Mouse (Mus musculus): ENCODE results near the gene Marcksl1. TPM values are rescaled to one million over a fixed set of nuclear protein-coding genes. Genes with fewer than 3 reads are reported as not detected.
"Not testable (repeated sequence)": the region's sequence is repeated elsewhere in the genome, so short reads cannot be mapped to it uniquely, and the experiment has no call there.

The Marcksl1 gene
- polyA plus RNA-seq, 1 experiment from 2014 or later = 515 TPM

- Histone ChIP-seq H3K27ac (ENCODE audit: poor library complexity, severe bottlenecking) (no peak overlapping the region), H3K9me3 (replicated peaks) (no peaks in the 10 kb centered on the region), H3K9ac (no peak overlapping the region), H3K27me3 (replicated peaks) (no peaks in the 10 kb centered on the region), H3K4me1 (replicated peaks) (peaks cover 20% of the 10 kb centered on the region), H3K4me3 (no peak overlapping the region), H3K4me2 (no peak overlapping the region), H3K36me3 (peaks cover 12% of the 10 kb centered on the region)
- WGBS = 82% methylated on average over 4 of the region's 4 CpGs
- ATAC-seq (ENCODE audit: insufficient number of reproducible peaks, low FRiP score) = no peak
These were observed 30.7 kb downstream of the Marcksl1 start for GRCm38 (mm10) chr4:129544106-129544505.

- not testable (repeated sequence) for H3K36me3 ChIP-seq
- WGBS = 77% methylated on average over 4 of the region's 4 CpGs
These were observed 34.2 kb downstream of the Marcksl1 start for GRCm38 (mm10) chr4:129547631-129548030.

DNA sequence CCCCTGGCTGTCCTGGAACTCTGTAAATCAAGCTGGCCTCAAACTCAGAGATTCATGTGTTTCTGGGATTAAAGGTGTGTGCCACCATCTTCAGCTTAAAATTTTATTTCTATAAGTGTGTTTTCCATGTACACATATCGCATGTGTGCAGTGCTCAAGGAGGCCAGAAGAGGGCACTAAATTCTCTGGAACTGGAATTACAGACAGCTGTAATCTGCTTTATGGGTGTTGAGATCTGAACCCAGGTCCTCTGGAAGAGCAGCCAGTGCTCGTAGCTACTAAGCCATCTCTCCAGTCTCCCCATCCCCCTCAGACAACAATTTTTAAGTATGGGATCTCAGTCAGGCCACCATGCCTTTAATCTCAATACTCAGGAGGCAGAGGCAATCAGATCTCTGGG is 35.9 kb downstream of the Marcksl1 start:
- no peak overlapping the region for H3K4me2 ChIP-seq
- 88% methylated on average over 2 of the region's 2 CpGs for WGBS
- no peaks in the 10 kb centered on the region for H3K27me3 ChIP-seq (replicated peaks)
- ATAC-seq (ENCODE audit: insufficient number of reproducible peaks, low FRiP score) = no peak
- H3K4me3 ChIP-seq = no peak overlapping the region
- no peak overlapping the region for H3K9ac ChIP-seq
- H3K27ac ChIP-seq (ENCODE audit: poor library complexity, severe bottlenecking) = no peak overlapping the region
- no peaks in the 10 kb centered on the region for H3K36me3 ChIP-seq
- peaks cover 6% of the 10 kb centered on the region; the same call in 1 of the 2 replicates for H3K4me1 ChIP-seq (replicated peaks)
- no peaks in the 10 kb centered on the region for H3K9me3 ChIP-seq (replicated peaks)

More at GRCm38 (mm10) chr4:129547631-129548030, 34.2 kb downstream of the Marcksl1 start:
- H3K9me3 ChIP-seq (replicated peaks); ATAC-seq (ENCODE audit: insufficient number of reproducible peaks, low FRiP score); H3K9ac ChIP-seq; H3K4me2 ChIP-seq; H3K27me3 ChIP-seq (replicated peaks); H3K4me3 ChIP-seq; H3K27ac ChIP-seq (ENCODE audit: poor library complexity, severe bottlenecking); H3K4me1 ChIP-seq (replicated peaks): not testable (repeated sequence)

DNA sequence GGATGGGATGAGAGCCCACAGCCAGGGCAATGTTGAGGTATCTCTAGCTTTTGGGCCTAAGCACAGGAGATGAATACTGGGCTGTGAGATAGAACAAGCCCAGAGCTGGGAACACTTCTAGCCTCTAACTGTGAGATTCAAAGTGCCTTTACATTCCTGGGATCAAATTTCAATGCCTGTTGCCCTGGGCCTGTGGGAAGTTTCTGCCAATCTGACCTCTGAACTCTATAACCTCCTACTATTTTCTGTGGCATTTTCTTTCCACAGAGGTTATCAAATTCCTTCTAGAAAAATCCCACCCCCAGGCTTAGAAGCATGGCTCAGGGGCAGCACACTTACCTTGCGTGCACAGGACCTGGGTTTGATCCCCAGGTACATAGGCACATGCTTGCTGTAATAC is 36.9 kb downstream of the Marcksl1 start:
- Histone ChIP-seq H3K4me1 (replicated peaks) (peaks cover 6% of the 10 kb centered on the region), H3K27me3 (replicated peaks) (peaks cover 5% of the 10 kb centered on the region; the same call in 1 of the 2 replicates), H3K27ac (ENCODE audit: poor library complexity, severe bottlenecking) (no peak overlapping the region), H3K9me3 (replicated peaks) (no peaks in the 10 kb centered on the region), H3K4me2 (no peak overlapping the region), H3K9ac (no peak overlapping the region), H3K4me3 (no peak overlapping the region), H3K36me3 (no peaks in the 10 kb centered on the region)
- no peak for ATAC-seq (ENCODE audit: insufficient number of reproducible peaks, low FRiP score)
- 58% methylated on average over 1 of the region's 1 CpGs for WGBS

DNA sequence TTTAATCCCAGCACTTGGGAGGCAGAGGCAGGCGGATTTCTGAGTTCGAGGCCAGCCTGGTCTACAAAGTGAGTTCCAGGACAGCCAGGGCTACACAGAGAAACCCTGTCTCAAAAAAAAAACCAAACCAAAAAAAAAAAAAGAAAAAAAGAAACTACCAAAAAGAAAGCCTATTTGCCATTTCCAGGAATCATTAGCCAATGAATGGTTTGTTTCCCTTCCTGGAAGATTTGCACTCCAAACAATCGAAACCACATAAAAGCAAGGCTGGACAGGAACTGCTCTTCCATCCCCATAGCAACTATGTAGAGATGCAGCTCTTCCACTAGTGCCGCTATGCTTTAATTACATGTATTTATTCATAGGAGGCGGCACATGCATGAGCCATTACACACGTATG is 41.1 kb downstream of the Marcksl1 start:
- H3K36me3 ChIP-seq; H3K9ac ChIP-seq; H3K27me3 ChIP-seq (replicated peaks); H3K4me2 ChIP-seq; H3K4me3 ChIP-seq; H3K9me3 ChIP-seq (replicated peaks); ATAC-seq (ENCODE audit: insufficient number of reproducible peaks, low FRiP score); H3K27ac ChIP-seq (ENCODE audit: poor library complexity, severe bottlenecking): not testable (repeated sequence)
- 89% methylated on average over 6 of the region's 6 CpGs for WGBS
- H3K4me1 ChIP-seq (replicated peaks) = peaks cover 23% of the 10 kb centered on the region

- ATAC-seq (ENCODE audit: insufficient number of reproducible peaks, low FRiP score) = peak; percentile 23; the same call in 1 of the 2 replicates
- H3K4me3 ChIP-seq = peak overlapping the region; percentile 53
- peaks cover 5% of the 10 kb centered on the region; the same call in 1 of the 2 replicates for H3K27me3 ChIP-seq (replicated peaks)
- H3K36me3 ChIP-seq = no peaks in the 10 kb centered on the region
- peak overlapping the region; percentile 69; the same call in 1 of the 2 replicates for H3K9ac ChIP-seq
- H3K4me1 ChIP-seq (replicated peaks) = peaks cover 17% of the 10 kb centered on the region
- peak overlapping the region; percentile 92 for H3K4me2 ChIP-seq
- no peaks in the 10 kb centered on the region for H3K9me3 ChIP-seq (replicated peaks)
- 3% methylated on average over 16 of the region's 16 CpGs for WGBS
- H3K27ac ChIP-seq (ENCODE audit: poor library complexity, severe bottlenecking) = no peak overlapping the region
These were observed 42.1 kb downstream of the Marcksl1 start for GRCm38 (mm10) chr4:129555421-129555861.

- 0 out of 2 replicates have a peak overlapping the region, but pooled peaks have one; percentile 26 for H3K27ac ChIP-seq (ENCODE audit: poor library complexity, severe bottlenecking)
- WGBS = under 1% methylated on average over 24 of the region's 24 CpGs
These were observed 42.6 kb downstream of the Marcksl1 start for GRCm38 (mm10) chr4:129555862-129556531.

DNA sequence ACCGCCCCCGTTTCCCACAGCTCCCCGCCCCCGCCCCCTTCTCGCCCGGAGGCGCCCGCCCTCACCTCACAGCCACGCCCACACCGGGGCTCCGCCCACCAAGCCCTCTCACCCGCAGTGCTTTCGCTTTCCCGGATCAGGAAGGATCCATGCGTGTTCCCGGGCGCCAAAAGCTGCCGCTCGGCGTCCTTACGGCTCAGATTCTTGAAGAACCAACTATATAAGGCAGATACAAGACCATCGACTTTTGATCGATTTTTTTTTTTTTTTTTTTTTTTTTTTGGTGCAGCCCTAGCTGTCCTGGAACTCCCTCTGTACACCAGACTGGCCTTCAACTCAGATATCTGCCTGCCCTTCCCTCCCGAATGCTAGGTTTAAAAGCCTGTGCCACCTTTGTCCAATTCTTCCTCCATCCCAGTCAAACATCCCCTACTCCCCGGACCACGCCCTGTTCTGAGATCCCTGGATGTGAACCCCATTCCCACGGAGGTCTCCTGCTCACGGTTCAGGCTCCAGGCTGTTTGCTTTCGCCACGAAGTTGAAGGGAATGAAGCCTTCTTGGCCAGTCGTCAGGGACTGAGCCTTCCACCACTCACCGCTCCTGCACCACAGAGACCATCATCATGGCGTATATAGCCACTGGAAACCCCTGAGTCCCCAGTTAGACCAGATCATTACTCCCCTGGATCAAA is 43.3 kb downstream of the Marcksl1 start:
- ATAC-seq (ENCODE audit: insufficient number of reproducible peaks, low FRiP score) = peak; percentile 87
- H3K27me3 ChIP-seq (replicated peaks) = peaks cover 5% of the 10 kb centered on the region; the same call in 1 of the 2 replicates
- peak overlapping the region; percentile 53 for H3K4me3 ChIP-seq
- H3K4me2 ChIP-seq = peak overlapping the region; percentile 92
- no peaks in the 10 kb centered on the region for H3K9me3 ChIP-seq (replicated peaks)
- WGBS = 9% methylated on average over 32 of the region's 33 CpGs
- peak overlapping the region; percentile 60 for H3K9ac ChIP-seq
- H3K27ac ChIP-seq (ENCODE audit: poor library complexity, severe bottlenecking) = peak overlapping the region; percentile 22; the same call in 1 of the 2 replicates
- H3K4me1 ChIP-seq (replicated peaks) = peaks cover 17% of the 10 kb centered on the region
- H3K36me3 ChIP-seq = no peaks in the 10 kb centered on the region

More at GRCm38 (mm10) chr4:129555862-129556531, 42.6 kb downstream of the Marcksl1 start:
- Histone ChIP-seq H3K9me3 (replicated peaks) (no peaks in the 10 kb centered on the region), H3K9ac (peak overlapping the region; percentile 69), H3K4me3 (peak overlapping the region; percentile 53), H3K27me3 (replicated peaks) (peaks cover 5% of the 10 kb centered on the region; the same call in 1 of the 2 replicates), H3K4me2 (peak overlapping the region; percentile 92), H3K36me3 (no peaks in the 10 kb centered on the region), H3K4me1 (replicated peaks) (peaks cover 17% of the 10 kb centered on the region)
- ATAC-seq (ENCODE audit: insufficient number of reproducible peaks, low FRiP score) = peak; percentile 57

- WGBS = 64% methylated on average over 9 of the region's 9 CpGs
- Histone ChIP-seq H3K27me3 (replicated peaks) (peaks cover 5% of the 10 kb centered on the region; the same call in 1 of the 2 replicates), H3K27ac (ENCODE audit: poor library complexity, severe bottlenecking) (no peak overlapping the region), H3K9me3 (replicated peaks) (no peaks in the 10 kb centered on the region), H3K9ac (no peak overlapping the region), H3K4me3 (peak overlapping the region; percentile 53; the same call in 1 of the 2 replicates), H3K36me3 (no peaks in the 10 kb centered on the region), H3K4me1 (replicated peaks) (peaks cover 17% of the 10 kb centered on the region), H3K4me2 (peak overlapping the region; percentile 92)
- ATAC-seq (ENCODE audit: insufficient number of reproducible peaks, low FRiP score) = peak; percentile 22; the same call in 1 of the 2 replicates
These were observed 44.0 kb downstream of the Marcksl1 start for GRCm38 (mm10) chr4:129557256-129557808.

DNA sequence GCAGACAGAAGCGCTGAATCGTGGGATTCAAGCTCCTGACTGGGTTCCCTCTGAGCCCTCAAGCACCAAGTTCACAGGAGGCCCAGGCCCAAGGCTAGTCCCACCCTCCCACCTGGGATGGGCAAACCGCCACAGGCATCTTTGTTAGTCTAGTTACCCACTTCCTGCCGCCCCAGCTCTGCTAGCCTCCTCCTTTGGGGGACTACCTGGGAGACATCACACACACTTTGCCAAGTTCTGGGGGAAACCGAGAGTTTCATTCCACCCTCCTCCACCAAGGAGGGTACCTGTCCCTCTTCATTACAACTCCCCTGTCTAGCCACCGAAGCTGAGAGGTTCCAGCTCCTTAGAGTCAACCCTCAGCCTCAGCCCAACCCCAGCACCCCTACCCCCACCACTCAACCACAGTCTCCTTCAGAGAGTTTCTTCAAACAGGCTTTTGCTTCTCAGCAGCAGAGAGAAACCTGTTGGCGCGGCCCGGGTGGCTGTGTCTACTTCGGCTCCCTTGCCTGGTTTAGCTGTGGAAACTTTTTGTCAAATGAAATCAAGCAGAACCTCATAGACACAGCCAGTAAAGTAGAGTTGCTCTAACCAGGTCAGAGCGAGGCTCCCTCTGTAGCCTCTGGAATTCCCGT is 45.1 kb downstream of the Marcksl1 start:
- 80% methylated on average over 12 of the region's 12 CpGs for WGBS
- Histone ChIP-seq H3K27ac (ENCODE audit: poor library complexity, severe bottlenecking) (no peak overlapping the region), H3K4me3 (no peak overlapping the region), H3K36me3 (no peaks in the 10 kb centered on the region), H3K27me3 (replicated peaks) (peaks cover 5% of the 10 kb centered on the region; the same call in 1 of the 2 replicates), H3K4me2 (no peak overlapping the region), H3K9me3 (replicated peaks) (no peaks in the 10 kb centered on the region), H3K9ac (no peak overlapping the region), H3K4me1 (replicated peaks) (peaks cover 17% of the 10 kb centered on the region)
- no peak for ATAC-seq (ENCODE audit: insufficient number of reproducible peaks, low FRiP score)
